In the genomic region with DNA sequence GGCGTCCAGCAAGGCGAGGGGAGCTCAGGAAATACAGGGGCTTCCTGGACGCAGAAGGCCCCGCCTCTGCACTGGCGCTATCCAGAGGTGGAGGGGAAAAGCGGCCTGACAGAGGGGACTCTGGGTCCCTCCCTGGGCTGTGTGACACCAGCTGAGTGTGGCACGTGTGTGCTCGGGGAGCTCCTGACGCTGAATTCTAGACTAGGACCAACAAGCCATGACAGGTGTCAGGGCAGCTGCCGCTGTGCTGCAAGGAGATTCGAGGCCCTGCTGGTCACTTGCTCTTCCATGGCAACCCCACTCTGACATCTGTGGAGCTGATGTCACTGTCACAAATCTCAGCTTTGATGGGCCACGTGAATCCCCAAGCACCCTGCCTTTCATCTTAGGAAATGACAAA, we compare ENCODE assay signal across 22 mouse cellular contexts.
"Had no signal": no experiment of that assay in that cellular context is flagged by ENCODE, and none has a peak within 500 bp of the region (broad histone marks: within the 10 kb centered on the region; RNA-seq: fewer than 3 reads in every experiment).

No protein-coding gene starts in this region.

- ATAC-seq: inflammation-experienced regulatory T-cells, adult 6 months; intestine, embryonic 15.5 days; intestine, postnatal 0 days had no signal

- H3K4me2 ChIP-seq: heart, embryonic 12.5 days; hindbrain, embryonic 12.5 days; hindbrain, embryonic 14.5 days; intestine, embryonic 15.5 days; limb, embryonic 15.5 days had no signal

- H3K27ac ChIP-seq: gastrocnemius, adult 2 months; heart, embryonic 10.5 days; hindbrain, embryonic 10.5 days; hindbrain, embryonic 12.5 days; hindbrain, embryonic 14.5 days; intestine, embryonic 15.5 days; layer of hippocampus, adult 2 months; left cerebral cortex, adult 2 months; limb, embryonic 15.5 days had no signal

- DNase-seq: gastrocnemius, adult 2 months; gastrocnemius, postnatal 10 days; gastrocnemius, postnatal 25 days; heart, adult 18-20 months; heart, postnatal 10 days; heart, postnatal 4 days; kidney, adult 18-20 months; kidney, adult 8-10 months; kidney, postnatal 10 days; kidney, postnatal 25 days; kidney, postnatal 4 days had no signal

- H3K4me3 ChIP-seq: gastrocnemius, adult 2 months; heart, embryonic 10.5 days; heart, embryonic 12.5 days; hindbrain, embryonic 10.5 days; hindbrain, embryonic 12.5 days; intestine, embryonic 15.5 days; layer of hippocampus, adult 2 months; left cerebral cortex, adult 2 months; limb, embryonic 15.5 days had no signal

- H3K9ac ChIP-seq: heart, embryonic 12.5 days; hindbrain, embryonic 12.5 days; hindbrain, embryonic 14.5 days; intestine, embryonic 15.5 days; limb, embryonic 15.5 days had no signal

- H3K4me1 ChIP-seq: heart, embryonic 12.5 days; intestine, embryonic 15.5 days; limb, embryonic 15.5 days had no signal

- H3K9me3 ChIP-seq: heart, embryonic 10.5 days; heart, embryonic 12.5 days; hindbrain, embryonic 10.5 days; hindbrain, embryonic 12.5 days; intestine, embryonic 15.5 days; limb, embryonic 15.5 days had no signal

- H3K36me3 ChIP-seq: heart, embryonic 10.5 days; heart, embryonic 12.5 days; hindbrain, embryonic 10.5 days; hindbrain, embryonic 12.5 days; intestine, embryonic 15.5 days; limb, embryonic 15.5 days had no signal

- H3K27me3 ChIP-seq: intestine, embryonic 15.5 days; limb, embryonic 15.5 days had no signal
